Mouse (Mus musculus): Measurements from ENCODE around the gene Tma7.

The Tma7 gene

DNA sequence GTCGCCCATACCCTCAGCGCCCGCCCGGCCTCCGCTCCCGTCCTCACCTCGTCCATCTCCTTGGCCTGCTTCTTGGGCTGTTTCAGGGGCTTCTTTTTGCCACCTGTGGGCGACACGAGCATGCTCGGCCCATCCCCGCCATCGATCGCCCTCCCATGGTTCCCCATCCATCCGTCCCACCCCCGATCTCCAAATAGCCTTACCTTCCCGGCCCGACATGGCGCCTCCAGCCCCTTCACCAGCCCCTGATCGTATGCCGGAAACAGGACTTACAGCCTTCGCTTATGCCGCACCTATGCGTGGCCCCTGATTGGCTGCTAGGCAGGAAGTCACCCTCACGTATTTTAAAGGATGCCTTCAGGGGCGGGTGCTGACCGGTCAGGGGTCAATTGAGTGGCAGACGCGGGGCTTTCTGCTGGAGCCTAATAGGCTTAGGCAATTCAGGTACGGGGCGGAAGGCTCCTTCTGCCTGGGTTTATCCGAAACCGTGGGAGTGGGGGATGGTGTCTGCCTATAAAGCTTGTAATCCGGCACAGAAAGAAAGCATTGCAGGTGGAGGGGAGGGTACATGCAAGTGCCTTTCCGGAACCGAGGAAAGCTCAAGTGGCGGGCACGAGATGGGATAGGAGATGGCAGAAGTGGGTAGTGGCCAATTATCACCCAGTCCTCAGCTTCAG is at the start of gene Tma7, which contains the start of gene Ccdc51:
Gene Tma7, minus strand, starts transcription at position 464 of the 677 bp plus-strand sequence.
Gene Ccdc51, plus strand, starts transcription at position 370 of the 677 bp plus-strand sequence.
- DNase-seq, result peak; percentile 89

DNA sequence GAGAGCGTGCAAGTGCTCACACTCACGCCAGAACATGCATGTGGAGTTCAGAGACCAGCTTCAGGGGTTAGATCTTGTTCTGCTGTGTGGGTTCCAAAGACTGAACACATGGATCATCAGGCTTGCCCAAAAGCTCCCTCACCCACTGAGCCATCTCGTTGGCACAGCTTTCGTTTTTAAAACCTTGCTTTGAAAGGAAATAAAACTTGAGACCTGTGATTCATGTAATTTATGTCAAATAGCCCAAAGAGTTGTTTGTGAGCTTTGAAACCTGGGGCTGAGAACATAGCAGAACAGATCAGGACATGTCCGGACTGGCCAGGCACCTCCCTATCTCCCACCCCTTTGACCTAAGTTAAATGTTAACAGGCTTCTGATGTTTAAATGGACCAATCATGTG is 47.7 kb upstream of the Tma7 start:
- no peak for DNase-seq

DNA sequence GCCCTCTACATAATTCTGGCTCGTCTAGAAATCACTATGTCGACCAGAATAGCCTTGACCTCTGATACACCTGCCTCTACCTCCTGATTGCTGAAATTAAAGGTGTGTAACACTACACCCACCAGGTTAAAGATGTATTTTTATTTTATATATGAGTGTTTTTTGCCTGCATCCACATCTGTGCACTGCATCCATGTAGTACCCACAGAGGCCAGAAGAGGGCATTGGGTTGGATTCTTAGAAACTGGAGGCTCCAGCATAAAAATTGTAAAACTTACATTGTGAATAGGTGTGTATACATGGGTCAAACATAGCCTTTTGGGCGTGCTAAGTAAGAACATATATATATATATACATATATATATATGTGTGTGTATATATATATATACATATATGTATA is 45.8 kb upstream of the Tma7 start:
- no peak for DNase-seq

DNA sequence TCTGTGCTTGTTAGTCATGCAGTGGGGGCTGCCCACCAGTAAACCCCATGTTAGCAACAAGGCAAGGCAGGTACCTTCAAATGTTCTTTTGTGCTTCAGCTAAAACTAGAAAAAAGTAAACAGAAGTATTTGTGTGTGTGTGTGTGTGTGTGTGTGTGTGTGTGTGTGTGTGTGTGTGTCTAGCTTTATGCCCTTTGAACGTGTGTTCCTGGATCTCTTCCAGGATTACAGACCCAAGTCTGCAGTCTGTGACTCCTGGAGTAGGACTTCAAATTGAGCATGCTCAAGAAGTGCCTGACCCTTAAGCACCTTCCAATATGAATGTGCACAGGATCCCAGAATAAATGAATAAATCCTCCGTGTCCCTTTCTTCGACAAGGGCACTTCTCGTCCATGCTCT is 44.7 kb upstream of the Tma7 start:
- DNase-seq, result no peak

DNA sequence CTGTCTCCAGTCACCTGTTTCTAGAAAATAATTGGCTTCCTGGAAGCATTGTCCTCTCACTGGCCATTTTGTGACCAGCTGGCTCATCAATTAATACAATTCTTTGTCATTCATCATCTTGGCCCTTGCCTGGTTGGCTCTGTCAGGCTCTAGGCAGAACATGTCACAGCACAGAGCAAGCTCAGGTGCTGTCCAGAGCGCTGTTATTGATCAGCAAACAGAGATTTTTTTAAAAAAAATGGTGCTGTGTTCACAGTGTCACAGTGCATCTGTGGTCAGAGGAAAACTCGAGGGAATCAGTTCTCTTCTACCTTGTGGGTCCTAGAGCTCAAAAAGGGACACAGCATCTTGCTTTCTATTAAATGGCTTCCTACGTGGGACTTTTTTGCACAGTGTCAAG is 43.1 kb upstream of the Tma7 start:
- DNase-seq, result no peak

DNA sequence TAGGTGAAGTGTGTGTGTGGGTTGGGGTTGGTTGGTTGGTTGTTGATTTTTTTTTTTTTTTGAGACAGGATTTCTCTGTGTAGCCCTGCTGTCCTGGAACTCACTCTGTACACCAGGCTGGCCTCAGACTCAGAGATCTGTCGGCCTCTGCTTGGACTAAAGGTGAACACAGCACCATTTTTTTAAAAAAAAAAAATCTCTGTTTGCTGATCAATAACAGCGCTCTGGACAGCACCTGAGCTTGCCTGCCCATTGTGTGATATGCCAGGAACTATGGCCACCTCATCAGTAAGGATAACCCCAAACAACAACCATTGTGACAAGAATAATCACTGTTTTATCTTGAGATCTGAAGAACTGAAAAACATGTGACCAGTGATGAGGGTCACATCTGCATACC is 42.7 kb upstream of the Tma7 start:
- DNase-seq, result no peak

DNA sequence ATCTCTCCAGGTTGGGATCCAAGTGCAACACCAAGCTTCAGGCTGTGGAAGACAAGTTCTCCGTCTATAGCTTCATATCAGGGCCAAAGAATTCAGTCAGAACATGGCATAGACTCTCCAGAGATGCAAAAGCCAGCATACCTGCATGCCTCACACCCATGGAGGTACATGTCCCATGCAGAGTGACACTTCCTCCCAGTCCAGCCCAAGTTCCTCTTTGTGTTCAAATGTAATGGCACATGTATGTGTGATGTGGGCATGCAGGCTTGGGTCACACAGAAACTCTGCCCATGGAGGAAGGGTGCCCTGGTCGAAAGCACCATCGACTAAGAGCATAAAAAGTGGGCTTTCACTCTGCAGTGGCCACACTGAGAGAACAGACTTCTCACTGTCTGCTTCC is 41.8 kb upstream of the Tma7 start:
- DNase-seq, result no peak

DNA sequence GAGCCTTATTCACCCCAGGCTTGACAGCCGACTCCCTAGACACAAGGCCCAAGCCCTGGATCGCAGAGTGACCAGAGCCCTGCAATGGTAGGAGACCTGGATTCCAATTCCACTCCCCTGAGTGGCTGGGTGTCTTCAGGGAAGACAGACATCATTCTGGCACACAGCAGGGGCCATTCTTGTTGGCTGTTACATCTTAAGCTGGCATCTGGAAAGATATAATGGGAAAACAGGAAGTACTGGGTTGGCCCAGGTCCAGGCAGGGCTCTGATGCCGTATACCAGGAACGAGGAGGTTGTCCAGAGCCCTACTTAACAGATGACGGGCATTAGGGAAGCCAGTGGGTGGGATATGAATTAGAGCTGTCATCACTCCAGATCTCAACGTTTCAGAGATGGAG is 40.9 kb upstream of the Tma7 start:
- DNase-seq, result no peak

DNA sequence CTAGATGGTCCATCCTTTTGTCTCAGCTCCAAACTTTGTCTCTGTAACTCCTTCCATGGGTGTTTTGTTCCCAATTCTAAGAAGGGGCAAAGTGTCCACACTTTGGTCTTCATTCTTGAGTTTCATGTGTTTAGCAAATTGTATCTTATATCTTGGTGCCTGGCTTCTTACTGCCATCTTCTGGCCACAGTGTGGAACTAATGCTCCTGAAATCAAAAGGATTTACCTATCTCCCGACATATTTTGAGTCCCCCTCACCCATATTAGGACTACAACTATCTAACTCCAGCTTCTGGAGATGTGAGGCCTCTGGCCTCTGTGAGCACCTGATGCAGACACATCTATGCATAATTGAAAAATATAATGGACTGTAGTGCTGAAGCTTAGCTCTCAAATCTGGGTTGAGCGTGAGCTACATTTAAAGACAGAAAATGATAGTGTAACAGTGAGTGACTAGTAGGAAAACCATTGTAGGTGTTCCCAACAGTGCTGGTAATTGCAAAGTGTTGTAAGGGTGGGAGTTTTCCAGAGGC is 40.2 kb upstream of the Tma7 start:
- DNase-seq, result no peak

DNA sequence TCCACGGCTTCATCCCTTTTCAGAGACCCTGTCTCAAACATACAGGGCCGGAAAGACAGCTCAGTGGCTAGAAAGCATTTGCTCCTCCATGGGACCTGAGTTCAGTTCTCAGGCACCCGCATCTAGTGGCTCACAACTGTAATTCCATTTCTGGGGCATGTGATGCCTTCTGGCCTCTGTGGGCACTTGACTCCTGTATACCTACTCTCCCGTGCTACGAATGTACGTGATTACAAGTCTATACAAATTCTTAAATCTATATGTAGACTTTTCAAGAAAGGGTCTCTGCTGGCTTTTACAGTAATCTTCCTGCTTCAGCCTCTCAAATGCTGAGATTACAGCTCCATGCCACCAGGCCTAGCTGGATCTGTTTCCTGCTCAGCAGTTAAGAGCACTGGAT is 38.6 kb upstream of the Tma7 start:
- DNase-seq, result no peak

DNA sequence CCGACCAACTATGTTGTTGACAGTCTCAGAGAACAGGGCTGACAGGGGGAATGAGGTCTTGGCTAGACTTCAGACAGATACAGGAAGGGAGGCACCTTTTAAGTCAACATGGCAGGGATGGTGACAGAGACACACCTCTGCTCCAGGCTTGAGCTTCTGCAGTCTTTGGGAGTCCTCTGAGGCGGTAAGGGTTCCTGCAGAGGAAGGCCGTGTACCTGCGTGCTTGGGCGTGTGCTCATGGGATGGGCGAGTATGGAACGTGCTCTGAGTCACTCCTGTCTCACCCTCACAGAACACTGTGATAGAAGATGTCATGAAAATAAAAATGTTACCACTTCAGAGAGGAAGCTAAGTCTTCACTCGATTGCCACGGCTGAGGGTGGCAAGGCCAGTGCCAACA is 37.2 kb upstream of the Tma7 start:
- no peak for DNase-seq

DNA sequence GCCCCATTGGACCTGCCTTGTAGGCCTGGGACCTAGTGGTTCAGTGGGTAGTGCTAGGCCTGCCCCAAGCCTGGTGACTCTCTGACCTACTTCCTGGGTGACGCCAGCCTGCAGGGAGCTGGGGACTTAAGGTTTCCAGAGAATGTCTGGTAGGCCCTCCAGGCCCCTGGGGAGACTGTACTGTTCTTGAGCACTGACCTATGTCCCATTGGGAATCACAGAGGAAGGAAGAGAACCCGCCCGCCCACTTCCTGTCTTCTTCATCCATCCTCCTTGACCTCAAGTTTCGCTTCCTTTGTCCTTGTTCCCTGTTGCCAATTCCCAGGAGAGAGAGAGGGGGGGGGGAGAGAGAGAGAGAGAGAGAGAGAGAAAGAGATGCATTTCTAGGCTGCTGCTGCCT is 35.7 kb upstream of the Tma7 start:
- DNase-seq, result no peak

DNA sequence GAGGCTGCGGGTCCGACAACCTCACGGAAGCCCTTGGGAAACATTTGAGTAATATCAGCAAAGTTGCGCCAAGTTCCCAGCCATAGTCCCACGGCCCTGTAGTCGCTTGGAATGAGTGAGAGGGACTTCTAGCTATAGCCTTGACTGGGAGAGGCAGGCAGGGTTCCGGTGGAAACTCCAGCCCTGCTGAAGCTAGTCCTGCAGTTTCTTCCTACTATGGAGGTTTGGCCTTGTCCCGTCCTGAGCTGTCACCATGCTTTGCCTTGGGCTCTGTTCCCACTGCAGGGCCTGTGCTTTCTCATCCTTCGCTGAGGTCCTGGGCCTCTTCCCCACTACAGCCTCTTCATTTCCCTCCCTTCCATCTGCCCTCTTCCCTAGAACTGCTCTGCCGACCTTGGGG is 33.8 kb upstream of the Tma7 start:
- DNase-seq, result no peak

DNA sequence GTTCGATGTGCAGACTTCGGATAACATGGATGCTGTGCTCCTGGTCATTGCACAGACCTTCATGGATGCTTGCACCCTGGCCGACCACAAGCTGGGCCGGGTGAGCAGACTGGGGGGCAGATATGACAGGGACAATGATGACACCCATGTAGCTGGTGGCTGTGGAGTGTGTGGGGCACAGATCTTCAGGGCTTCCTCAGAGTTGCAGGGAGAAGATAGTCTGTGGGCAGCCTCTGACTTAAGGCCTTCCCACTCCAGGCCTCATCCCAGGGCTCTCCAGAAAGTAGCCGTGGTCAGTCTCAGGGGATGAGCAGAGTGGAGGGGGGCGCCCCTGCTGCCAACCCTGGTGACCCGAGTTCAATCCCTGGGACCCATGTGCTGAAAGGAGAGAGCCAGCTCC is 32.5 kb upstream of the Tma7 start:
- no peak for DNase-seq

DNA sequence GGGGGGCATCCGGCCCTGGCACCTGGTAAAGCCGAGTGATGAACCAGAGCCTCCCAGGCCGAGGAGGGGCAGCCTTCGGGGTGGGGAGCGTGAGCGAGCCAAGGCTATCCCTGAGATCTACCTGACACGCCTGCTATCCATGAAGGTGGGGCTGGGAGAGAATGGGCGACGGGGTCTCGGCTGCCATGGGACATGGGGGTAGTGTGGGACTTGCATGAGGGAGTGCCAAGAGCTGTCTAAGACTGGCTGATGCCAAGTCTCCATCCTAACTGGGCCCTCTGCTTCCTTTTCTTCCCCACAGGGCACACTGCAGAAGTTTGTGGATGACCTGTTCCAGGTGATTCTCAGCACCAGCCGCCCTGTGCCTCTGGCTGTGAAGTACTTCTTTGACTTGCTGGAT is 31.9 kb upstream of the Tma7 start:
- no peak for DNase-seq

DNA sequence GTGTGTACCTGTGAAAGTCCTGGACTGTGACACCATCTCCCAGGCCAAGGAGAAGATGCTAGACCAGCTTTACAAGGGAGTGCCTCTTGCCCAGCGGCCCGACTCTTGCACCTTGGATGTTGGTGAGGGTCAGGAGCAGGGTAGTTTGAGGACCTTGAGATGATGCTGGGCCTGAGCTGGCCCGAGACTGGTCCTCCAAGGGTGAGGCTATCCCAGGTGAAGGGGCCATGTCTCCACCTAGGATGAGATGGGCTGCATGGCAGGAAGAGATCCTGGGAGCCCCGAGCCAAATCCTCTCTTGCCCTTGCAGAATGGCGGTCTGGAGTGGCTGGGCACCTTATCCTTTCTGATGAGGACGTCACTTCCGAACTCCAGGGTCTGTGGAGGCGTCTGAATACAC is 30.9 kb upstream of the Tma7 start:
- no peak for DNase-seq

DNA sequence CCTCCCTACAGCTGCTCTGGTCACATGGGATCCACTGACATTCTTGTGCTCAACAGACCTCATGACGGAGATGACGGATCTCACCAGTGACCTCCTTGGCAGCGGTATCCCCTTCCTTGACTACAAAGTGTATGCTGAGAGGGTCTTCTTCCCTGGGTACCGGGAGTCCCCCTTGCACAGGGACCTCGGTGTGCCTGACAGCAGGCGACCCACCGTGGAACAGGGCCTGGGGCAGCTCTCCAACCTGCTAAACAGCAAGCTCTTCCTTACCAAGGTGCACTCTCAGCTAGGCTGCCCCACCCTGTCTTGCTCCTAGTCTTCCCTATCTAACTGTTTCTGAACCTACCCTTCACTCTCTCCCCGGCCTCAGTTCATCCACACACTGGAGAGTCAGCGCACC is 29.2 kb upstream of the Tma7 start:
- DNase-seq, result no peak

DNA sequence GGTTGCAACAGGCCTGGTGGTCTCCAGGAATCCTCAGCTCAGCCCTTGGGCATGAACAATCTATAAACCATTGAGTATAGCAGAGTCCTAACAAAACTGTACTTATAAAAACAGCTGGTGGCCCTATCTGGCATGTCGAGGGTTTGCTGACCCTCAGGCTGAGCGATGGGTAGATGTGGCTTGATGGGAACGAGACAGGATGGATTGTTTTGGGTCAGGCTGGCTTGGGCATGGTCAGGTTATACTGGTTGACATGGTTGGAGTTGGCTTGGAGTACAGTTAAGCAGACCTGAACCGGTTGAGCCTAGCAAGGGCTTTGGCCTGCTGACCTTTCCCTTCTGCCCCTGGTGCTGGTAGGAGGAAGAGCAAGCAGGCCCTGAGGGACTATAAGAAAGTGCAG is 28.7 kb upstream of the Tma7 start:
- no peak for DNase-seq

DNA sequence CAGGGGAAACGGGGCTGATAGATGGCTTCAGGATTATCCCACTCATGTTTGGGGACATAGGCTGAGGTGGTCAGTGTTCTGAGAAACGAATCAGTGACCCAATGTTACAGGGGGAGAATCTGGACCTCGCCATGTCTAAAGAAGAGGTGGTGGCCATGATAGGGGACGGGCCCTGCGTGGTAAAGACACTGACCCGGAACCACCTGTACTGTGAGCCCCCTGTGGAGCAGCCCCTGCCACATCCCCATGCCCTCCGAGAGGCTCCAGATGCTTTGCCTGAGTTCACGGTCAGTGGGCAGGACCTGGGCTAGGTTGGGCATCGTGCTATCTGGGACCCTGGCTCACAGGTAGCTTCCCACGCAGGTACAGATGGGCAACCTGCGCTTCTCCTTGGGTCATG is 27.9 kb upstream of the Tma7 start:
- no peak for DNase-seq

DNA sequence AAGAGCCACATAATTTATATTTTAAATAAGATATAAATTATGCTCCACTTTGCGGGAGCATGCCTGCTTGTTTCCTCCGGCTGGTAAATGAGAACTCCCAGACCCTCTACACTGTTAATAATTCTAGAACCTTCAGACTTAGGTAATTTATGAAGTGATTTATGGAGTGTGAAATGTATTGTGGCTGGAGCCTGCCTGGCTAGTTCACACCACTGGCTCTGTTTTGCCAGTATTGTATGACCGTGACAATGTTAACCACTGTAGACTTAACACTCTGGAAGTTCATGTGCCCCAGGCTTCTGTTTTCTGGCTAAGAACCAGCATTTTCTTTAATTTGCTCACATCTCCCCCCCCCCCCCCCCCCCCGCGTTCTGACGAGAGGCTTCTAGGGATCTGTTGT is 25.0 kb upstream of the Tma7 start:
- no peak for DNase-seq

DNA sequence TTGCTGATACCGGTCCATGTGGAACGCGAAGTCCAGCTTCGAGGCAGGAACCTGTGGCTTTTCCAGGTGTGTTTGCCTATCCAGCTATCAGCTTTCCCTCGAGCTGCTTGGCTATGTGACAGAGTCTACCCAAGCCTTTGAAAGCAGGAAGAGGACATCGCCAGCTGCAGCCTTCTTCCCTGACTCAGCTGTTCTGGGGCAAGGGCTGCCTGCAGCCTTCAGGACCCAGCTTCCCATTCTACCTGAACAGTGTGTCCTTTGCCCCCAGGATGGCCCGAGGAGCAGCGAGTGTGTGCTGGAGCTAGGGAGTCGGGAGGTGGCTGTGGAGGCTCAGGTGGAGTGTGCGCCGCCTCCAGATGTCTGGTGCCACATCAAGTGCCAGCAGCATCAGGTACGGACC is 23.3 kb upstream of the Tma7 start:
- DNase-seq, result no peak

DNA sequence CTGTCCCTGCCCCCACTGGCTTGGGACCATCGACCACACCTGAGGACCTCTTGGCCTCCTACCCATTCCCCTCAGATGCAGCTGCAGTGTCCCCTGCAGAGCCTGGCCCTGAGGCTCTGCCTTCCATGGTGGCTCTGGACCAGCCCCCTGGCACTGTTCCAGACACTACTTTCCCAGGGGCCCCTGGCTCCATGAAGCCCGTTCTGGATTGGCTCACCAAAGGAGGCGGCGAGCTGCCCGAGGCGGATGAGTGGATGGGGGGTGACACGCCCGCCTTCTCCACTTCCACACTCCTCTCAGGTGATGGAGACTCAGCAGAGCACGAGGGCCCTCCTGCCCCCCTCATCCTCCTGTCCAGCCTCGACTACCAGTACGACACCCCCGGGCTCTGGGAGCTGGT is 22.6 kb upstream of the Tma7 start:
- no peak for DNase-seq

DNA sequence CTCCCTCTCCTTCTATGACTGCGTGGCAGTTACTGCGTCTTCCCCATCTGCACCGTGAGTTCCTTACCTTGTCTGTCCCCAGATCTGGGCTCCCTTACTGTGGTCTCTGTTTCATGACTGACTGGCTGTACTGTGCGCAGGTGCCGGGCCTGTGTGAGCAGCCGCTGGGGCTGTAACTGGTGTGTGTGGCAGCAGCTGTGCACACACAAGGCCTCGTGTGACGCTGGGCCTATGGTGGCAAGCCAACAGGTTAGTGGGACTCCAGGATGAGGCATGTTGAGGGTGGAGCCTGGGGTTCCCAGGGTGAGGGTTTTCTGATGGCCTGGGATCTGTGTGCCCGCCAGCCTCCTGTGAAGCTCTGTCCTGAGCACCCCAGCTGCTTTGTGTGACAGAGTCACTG is 21.7 kb upstream of the Tma7 start:
- DNase-seq, result no peak

DNA sequence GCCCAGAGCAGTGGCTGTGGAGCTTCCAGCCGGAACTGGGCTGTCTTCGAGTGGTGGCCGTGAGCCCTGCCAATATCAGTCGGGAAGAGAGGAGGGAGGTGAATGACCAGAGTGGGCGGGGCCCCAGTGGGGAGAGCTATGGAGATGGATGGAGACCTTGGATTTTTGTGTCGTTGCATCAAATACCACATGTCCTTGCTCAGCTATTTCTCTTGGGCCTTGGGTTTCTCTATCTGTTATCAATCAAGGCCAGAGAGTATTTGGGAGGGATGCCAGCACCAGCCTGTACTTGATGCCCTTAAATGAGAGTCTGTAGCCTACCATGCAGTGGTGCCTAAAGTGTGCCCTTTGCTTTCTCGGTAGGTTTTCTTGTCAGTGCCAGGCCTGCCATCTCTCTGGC is 20.9 kb upstream of the Tma7 start:
- DNase-seq, result no peak

DNA sequence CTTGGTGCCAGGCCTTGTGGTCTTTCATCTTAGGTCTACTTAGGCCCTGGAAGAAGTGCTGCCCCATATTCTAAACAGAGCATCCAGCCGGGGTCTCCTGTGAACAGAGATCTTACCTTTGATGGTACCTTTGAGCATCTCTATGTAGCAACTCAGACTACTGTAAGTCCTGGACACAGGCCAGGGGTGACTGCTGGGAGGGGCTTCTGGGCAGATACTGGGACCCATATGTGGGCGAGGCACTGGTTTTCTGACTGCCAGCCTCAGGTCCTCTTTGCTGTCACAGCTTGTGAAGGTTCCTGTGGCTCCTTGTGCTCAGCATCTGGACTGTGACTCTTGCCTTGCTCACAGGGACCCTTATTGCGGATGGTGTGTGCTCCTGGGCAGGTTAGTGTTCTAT is 20.2 kb upstream of the Tma7 start:
- no peak for DNase-seq
